Mouse (Mus musculus) MEL (cell line): ENCODE results near the gene Zmat5.

Source experiments
- CTCF ChIP-seq, 3 experiments: IDR thresholded peaks in 2 of 3; conservative IDR thresholded peaks in 1 of 3; 2 replicates each; pipeline ENCODE4 v1.5.1; 2011 to 2012; ENCODE audit warnings: low read length in 3 of 3, low read depth in 2 of 3, mild to moderate bottlenecking in 2 of 3, improper control_type of control experiment in 1 of 3, inconsistent platforms in 1 of 3, mixed read lengths in 1 of 3, moderate library complexity in 1 of 3; ENCODE audit not compliant: control insufficient read depth in 1 of 3, insufficient read depth in 1 of 3, poor library complexity in 1 of 3, severe bottlenecking in 1 of 3
- JUND ChIP-seq: IDR thresholded peaks from 2 replicates; pipeline ENCODE4 v1.6.1; 2011; ENCODE audit warnings: low read depth, mild to moderate bottlenecking, improper control_type of control experiment, low read length
- ZC3H11A ChIP-seq: IDR thresholded peaks from 2 replicates; pipeline ENCODE4 v1.6.1; 2012; ENCODE audit warnings: low read depth, mild to moderate bottlenecking, inconsistent platforms, low read length, improper control_type of control experiment

GRCm38 (mm10) chr11:4761991-4762390, 57.5 kb downstream of the Zmat5 start:
- TF ChIP-seq JUND (no peak), CTCF (IDR thresholded peaks at IDR 0.05 in 2 of 3, conservative IDR thresholded peaks at IDR 0.05 in 1 of 3; ENCODE audit: control insufficient read depth in 1 of 3, insufficient read depth in 1 of 3, low read depth in 2 of 3, low read length in 3 of 3, poor library complexity in 1 of 3, severe bottlenecking in 1 of 3) (no peak), ZC3H11A (no peak)
